Mouse (Mus musculus): ENCODE measurements at regions not wholly inside any gene's neighbourhood (a gene's known extent, or its start where the extent isn't known, plus 50 kb on each side); places are given as distances from the start of the nearest gene placed in this dataset.

DNA sequence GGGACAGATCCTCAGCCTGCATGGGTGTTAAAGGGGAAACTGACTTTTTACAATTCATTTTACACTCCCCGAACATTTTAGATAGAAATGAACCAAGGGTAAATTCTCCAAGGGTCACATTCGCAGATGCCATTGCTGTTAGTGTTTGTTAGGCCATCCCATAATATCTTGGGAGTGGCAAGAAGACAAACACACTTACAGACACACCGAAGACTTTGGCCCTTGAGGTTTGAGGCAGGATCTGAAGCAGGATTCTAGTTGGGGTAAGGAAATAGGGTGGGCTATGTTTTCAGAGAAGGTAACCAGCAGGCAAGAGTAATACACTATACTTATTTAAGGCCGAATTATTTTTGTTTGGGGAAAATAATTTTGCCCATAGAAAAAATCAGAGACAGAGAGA is 263.1 kb upstream of the Sall1 start:
- TF ChIP-seq POLR2A (IDR thresholded peaks at IDR 0.05; ENCODE audit: borderline replicate concordance, low read depth, low read length) (no peak), CTCF (IDR thresholded peaks at IDR 0.05; ENCODE audit: low read depth, low read length) (no peak)
